Mouse (Mus musculus): ENCODE data around the gene Ubash3a. TPM values are rescaled to one million over a fixed set of nuclear protein-coding genes. Genes with fewer than 3 reads are reported as not detected.
A peak's percentile ranks its signal among the peaks of the same experiment; 100 is the strongest.

Ubash3a gene
- polyA plus RNA-seq, 1 experiment from 2014 or later = 0.38 TPM

GRCm38 (mm10) chr17:31169796-31170195, 37.9 kb upstream of the Ubash3a start:
- Histone ChIP-seq H3K4me2 (replicated peaks; ENCODE audit: low read depth, low read length) (no peak overlapping the region), H3K9ac (replicated peaks; ENCODE audit: low read depth) (no peak overlapping the region), H3K27me3 (replicated peaks; ENCODE audit: insufficient read depth, low read length) (no peaks in the 10 kb centered on the region), H3K4me1 (ENCODE audit: insufficient read depth, low read depth, low read length) (no peaks in the 10 kb centered on the region), H3K27ac (ENCODE audit: low read length) (no peak overlapping the region), H3K9me3 (ENCODE audit: low read length) (no peaks in the 10 kb centered on the region), H3K4me3 (ENCODE audit: low read depth, low read length) (no peak overlapping the region), H3K36me3 (ENCODE audit: insufficient read depth, low read length) (no peaks in the 10 kb centered on the region)
- TF ChIP-seq CTCF (IDR thresholded peaks at IDR 0.05) (no peak), EP300 (IDR thresholded peaks at IDR 0.05) (no peak)
- DNase-seq (ENCODE audit: low spot score) (no peak), ATAC-seq (no peak)
- 58% methylated on average over 5 of the region's 5 CpGs for WGBS

DNA sequence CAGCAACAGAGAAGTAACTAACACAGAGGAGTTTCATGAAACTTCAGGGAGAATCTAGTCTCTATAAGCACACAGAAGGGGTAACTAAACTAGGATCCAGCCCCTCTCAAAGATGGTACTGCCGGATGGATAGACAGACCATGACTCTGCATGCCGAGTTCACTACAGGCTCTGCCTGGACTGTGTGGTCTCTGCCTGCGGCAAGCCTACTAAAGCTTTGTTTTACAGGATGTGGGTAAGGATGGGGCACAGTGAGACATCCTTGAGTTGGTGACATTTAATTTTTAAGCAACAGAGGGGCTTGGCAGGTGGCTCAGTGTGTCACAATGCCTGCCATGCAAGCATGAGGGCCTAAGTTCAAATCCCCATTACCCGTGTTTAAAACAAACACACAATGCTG, 31.4 kb upstream of the Ubash3a start:
- no peak for ATAC-seq
- Histone ChIP-seq H3K9me3 (ENCODE audit: low read length) (no peaks in the 10 kb centered on the region), H3K4me3 (ENCODE audit: low read depth, low read length) (no peak overlapping the region), H3K36me3 (ENCODE audit: insufficient read depth, low read length) (no peaks in the 10 kb centered on the region), H3K4me1 (ENCODE audit: insufficient read depth, low read depth, low read length) (no peaks in the 10 kb centered on the region), H3K4me2 (replicated peaks; ENCODE audit: low read depth, low read length) (no peak overlapping the region), H3K27me3 (replicated peaks; ENCODE audit: insufficient read depth, low read length) (no peaks in the 10 kb centered on the region), H3K9ac (replicated peaks; ENCODE audit: low read depth) (no peak overlapping the region), H3K27ac (ENCODE audit: low read length) (no peak overlapping the region)
- 78% methylated on average over 4 of the region's 4 CpGs for WGBS
- TF ChIP-seq CTCF (IDR thresholded peaks at IDR 0.05) (no peak), EP300 (IDR thresholded peaks at IDR 0.05) (no peak)
- DNase-seq (ENCODE audit: low spot score) = no peak

DNA sequence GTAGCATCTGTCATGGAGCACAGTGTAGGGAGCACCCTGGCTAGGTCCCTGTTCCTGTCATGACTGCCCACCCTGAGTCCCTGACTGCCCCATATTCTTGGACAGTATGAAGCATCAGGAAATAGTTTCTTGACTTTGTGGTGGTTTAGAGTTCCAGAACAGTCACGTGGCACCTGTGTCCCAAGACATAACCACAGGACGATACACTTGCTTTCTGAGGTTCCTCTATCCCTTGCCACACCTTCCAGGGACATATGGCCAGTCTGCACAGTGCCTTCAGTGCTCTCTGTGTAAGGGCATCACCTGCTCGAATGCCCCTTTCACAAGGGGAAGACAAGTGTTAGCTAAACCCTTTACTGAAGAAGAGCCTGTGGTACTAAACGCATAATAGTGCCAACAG, 26.2 kb upstream of the Ubash3a start:
- Histone ChIP-seq H3K9ac (replicated peaks; ENCODE audit: low read depth) (no peak overlapping the region), H3K27ac (ENCODE audit: low read length) (no peak overlapping the region), H3K4me3 (ENCODE audit: low read depth, low read length) (no peak overlapping the region), H3K9me3 (ENCODE audit: low read length) (no peaks in the 10 kb centered on the region), H3K4me1 (ENCODE audit: insufficient read depth, low read depth, low read length) (no peaks in the 10 kb centered on the region), H3K4me2 (replicated peaks; ENCODE audit: low read depth, low read length) (no peak overlapping the region), H3K36me3 (ENCODE audit: insufficient read depth, low read length) (no peaks in the 10 kb centered on the region), H3K27me3 (replicated peaks; ENCODE audit: insufficient read depth, low read length) (no peaks in the 10 kb centered on the region)
- no peak for DNase-seq (ENCODE audit: low spot score)
- ATAC-seq = no peak
- 71% methylated on average over 4 of the region's 4 CpGs for WGBS
- TF ChIP-seq CTCF (IDR thresholded peaks at IDR 0.05) = no peak
- no peak for TF ChIP-seq EP300 (IDR thresholded peaks at IDR 0.05)

- Histone ChIP-seq H3K9me3 (ENCODE audit: low read length) (no peaks in the 10 kb centered on the region), H3K4me2 (replicated peaks; ENCODE audit: low read depth, low read length) (no peak overlapping the region), H3K4me1 (ENCODE audit: insufficient read depth, low read depth, low read length) (no peaks in the 10 kb centered on the region), H3K9ac (replicated peaks; ENCODE audit: low read depth) (no peak overlapping the region), H3K36me3 (ENCODE audit: insufficient read depth, low read length) (no peaks in the 10 kb centered on the region), H3K27ac (ENCODE audit: low read length) (no peak overlapping the region), H3K27me3 (replicated peaks; ENCODE audit: insufficient read depth, low read length) (no peaks in the 10 kb centered on the region), H3K4me3 (ENCODE audit: low read depth, low read length) (no peak overlapping the region)
- WGBS = 38% methylated on average over 12 of the region's 12 CpGs
- ATAC-seq (peak; percentile 46; the same call in 1 of the 2 replicates), DNase-seq (ENCODE audit: low spot score) (peak; percentile 29)
- TF ChIP-seq EP300 (IDR thresholded peaks at IDR 0.05) (no peak), CTCF (IDR thresholded peaks at IDR 0.05) (no peak)
Measured at GRCm38 (mm10) chr17:31183180-31183974, 24.3 kb upstream of the Ubash3a start.

GRCm38 (mm10) chr17:31184269-31184990, 23.2 kb upstream of the Ubash3a start:
- no peak overlapping the region for H3K9ac ChIP-seq (replicated peaks; ENCODE audit: low read depth)
- no peak overlapping the region for H3K4me2 ChIP-seq (replicated peaks; ENCODE audit: low read depth, low read length)
- H3K36me3 ChIP-seq (ENCODE audit: insufficient read depth, low read length) = no peaks in the 10 kb centered on the region
- no peak for DNase-seq (ENCODE audit: low spot score)
- H3K4me1 ChIP-seq (ENCODE audit: insufficient read depth, low read depth, low read length) = no peaks in the 10 kb centered on the region
- ATAC-seq = no peak
- 59% methylated on average over 12 of the region's 12 CpGs for WGBS
- TF ChIP-seq EP300 (IDR thresholded peaks at IDR 0.05) (no peak), CTCF (IDR thresholded peaks at IDR 0.05) (no peak)
- H3K9me3 ChIP-seq (ENCODE audit: low read length) = no peaks in the 10 kb centered on the region
- H3K27ac ChIP-seq (ENCODE audit: low read length) = no peak overlapping the region
- H3K4me3 ChIP-seq (ENCODE audit: low read depth, low read length) = no peak overlapping the region
- H3K27me3 ChIP-seq (replicated peaks; ENCODE audit: insufficient read depth, low read length) = no peaks in the 10 kb centered on the region

- no peak overlapping the region for H3K4me2 ChIP-seq (replicated peaks; ENCODE audit: low read depth, low read length)
- no peak overlapping the region for H3K4me3 ChIP-seq (ENCODE audit: low read depth, low read length)
- peak; percentile 92 for TF ChIP-seq CTCF (IDR thresholded peaks at IDR 0.05)
- TF ChIP-seq EP300 (IDR thresholded peaks at IDR 0.05) = no peak
- H3K27me3 ChIP-seq (replicated peaks; ENCODE audit: insufficient read depth, low read length) = no peaks in the 10 kb centered on the region
- DNase-seq (ENCODE audit: low spot score) (peak; percentile 79), ATAC-seq (peak; percentile 49)
- H3K4me1 ChIP-seq (ENCODE audit: insufficient read depth, low read depth, low read length) = no peaks in the 10 kb centered on the region
- no peak overlapping the region for H3K9ac ChIP-seq (replicated peaks; ENCODE audit: low read depth)
- H3K36me3 ChIP-seq (ENCODE audit: insufficient read depth, low read length) = no peaks in the 10 kb centered on the region
- 9% methylated on average over 4 of the region's 4 CpGs for WGBS
- H3K27ac ChIP-seq (ENCODE audit: low read length) = no peak overlapping the region
- no peaks in the 10 kb centered on the region for H3K9me3 ChIP-seq (ENCODE audit: low read length)
Measured at GRCm38 (mm10) chr17:31187370-31187769, 20.3 kb upstream of the Ubash3a start.
